Mouse (Mus musculus) heart, adult 2 months (tissue): ENCODE measurements around the gene Kcnip2.

Experiments used
- CTCF ChIP-seq: fragments of 200-600 bp; IDR thresholded peaks from 2 replicates; pipeline ENCODE4 v1.8.1; 2022; ENCODE audit warnings: antibody characterized with exemption, mild to moderate bottlenecking, moderate library complexity
- POLR2A ChIP-seq: fragments of 200-500 bp; IDR thresholded peaks from 2 replicates; pipeline ENCODE4 v1.6.1; 2011; ENCODE audit warnings: mild to moderate bottlenecking, low read depth, low read length, control low read depth; ENCODE audit not compliant: insufficient read depth

GRCm38 (mm10) chr19:45742218-45742983 lies 73.5 kb downstream of the Kcnip2 start, which contains the start of gene Fgf8:
- no peak for TF ChIP-seq CTCF
- no peak for TF ChIP-seq POLR2A
